Mouse (Mus musculus): ENCODE measurements at regions not wholly inside any gene's neighbourhood (a gene's known extent, or its start where the extent isn't known, plus 50 kb on each side); places are given as distances from the start of the nearest gene placed in this dataset.

GRCm38 (mm10) chr5:7428291-7428690 is 83.7 kb upstream of the Zfp804b start:
- Histone ChIP-seq H3K27me3 (ENCODE audit: control insufficient read depth, insufficient read depth, low read length, poor library complexity, severe bottlenecking) (no peaks in the 10 kb centered on the region), H3K9me3 (replicated peaks; ENCODE audit: control insufficient read depth, insufficient read depth, low read length, poor library complexity, severe bottlenecking) (peaks cover 2% of the 10 kb centered on the region; the same call in 1 of the 2 replicates), H3K9ac (ENCODE audit: low read depth, poor library complexity, severe bottlenecking) (no peak overlapping the region), H3K4me1 (ENCODE audit: control insufficient read depth, insufficient read depth, low read length) (no peaks in the 10 kb centered on the region), H3K36me3 (ENCODE audit: control insufficient read depth, insufficient read depth, low read length, poor library complexity, severe bottlenecking) (no peaks in the 10 kb centered on the region), H3K27ac (ENCODE audit: insufficient read depth, low read length) (no peak overlapping the region), H3K4me3 (ENCODE audit: low read depth, low read length) (no peak overlapping the region)
- TF ChIP-seq EP300 (IDR thresholded peaks at IDR 0.05; ENCODE audit: insufficient read depth, low read depth, low read length) (peak; percentile 64; the same call in 1 of the 2 replicates), POLR2A (IDR thresholded peaks at IDR 0.05; ENCODE audit: insufficient read depth, low read length) (no peak)

- no peak for TF ChIP-seq CTCF (IDR thresholded peaks at IDR 0.05; ENCODE audit: low read depth, low read length)
- no peak for TF ChIP-seq POLR2A (IDR thresholded peaks at IDR 0.05; ENCODE audit: insufficient read depth, low read length)
- TF ChIP-seq EP300 (IDR thresholded peaks at IDR 0.05; ENCODE audit: insufficient read depth, low read depth, low read length) = no peak
- no peaks in the 10 kb centered on the region for H3K4me1 ChIP-seq (ENCODE audit: control insufficient read depth, insufficient read depth, low read length)
- H3K27ac ChIP-seq (ENCODE audit: insufficient read depth, low read length) = no peak overlapping the region
- no peak overlapping the region for H3K9ac ChIP-seq (ENCODE audit: low read depth, poor library complexity, severe bottlenecking)
- no peak overlapping the region for H3K4me3 ChIP-seq (ENCODE audit: low read depth, low read length)
- no peaks in the 10 kb centered on the region for H3K9me3 ChIP-seq (replicated peaks; ENCODE audit: control insufficient read depth, insufficient read depth, low read length, poor library complexity, severe bottlenecking)
- no peaks in the 10 kb centered on the region for H3K27me3 ChIP-seq (ENCODE audit: control insufficient read depth, insufficient read depth, low read length, poor library complexity, severe bottlenecking)
- H3K36me3 ChIP-seq (ENCODE audit: control insufficient read depth, insufficient read depth, low read length, poor library complexity, severe bottlenecking) = no peaks in the 10 kb centered on the region
Measured at GRCm38 (mm10) chr5:7436461-7436860, 91.9 kb upstream of the Zfp804b start.

- Histone ChIP-seq H3K27me3 (ENCODE audit: control insufficient read depth, insufficient read depth, low read length, poor library complexity, severe bottlenecking) (no peaks in the 10 kb centered on the region), H3K9ac (ENCODE audit: low read depth, poor library complexity, severe bottlenecking) (no peak overlapping the region), H3K9me3 (replicated peaks; ENCODE audit: control insufficient read depth, insufficient read depth, low read length, poor library complexity, severe bottlenecking) (no peaks in the 10 kb centered on the region), H3K4me3 (ENCODE audit: low read depth, low read length) (no peak overlapping the region), H3K36me3 (ENCODE audit: control insufficient read depth, insufficient read depth, low read length, poor library complexity, severe bottlenecking) (no peaks in the 10 kb centered on the region), H3K27ac (ENCODE audit: insufficient read depth, low read length) (no peak overlapping the region), H3K4me1 (ENCODE audit: control insufficient read depth, insufficient read depth, low read length) (no peaks in the 10 kb centered on the region)
- TF ChIP-seq EP300 (IDR thresholded peaks at IDR 0.05; ENCODE audit: insufficient read depth, low read depth, low read length) (no peak), POLR2A (IDR thresholded peaks at IDR 0.05; ENCODE audit: insufficient read depth, low read length) (no peak), CTCF (IDR thresholded peaks at IDR 0.05; ENCODE audit: low read depth, low read length) (no peak)
Measured at GRCm38 (mm10) chr5:7448001-7448400, 103.4 kb upstream of the Zfp804b start.

- H3K4me3 ChIP-seq (ENCODE audit: low read depth, low read length) = no peak overlapping the region
- H3K9ac ChIP-seq (ENCODE audit: low read depth, poor library complexity, severe bottlenecking) = no peak overlapping the region
- no peaks in the 10 kb centered on the region for H3K27me3 ChIP-seq (ENCODE audit: control insufficient read depth, insufficient read depth, low read length, poor library complexity, severe bottlenecking)
- no peak for TF ChIP-seq POLR2A (IDR thresholded peaks at IDR 0.05; ENCODE audit: insufficient read depth, low read length)
- H3K9me3 ChIP-seq (replicated peaks; ENCODE audit: control insufficient read depth, insufficient read depth, low read length, poor library complexity, severe bottlenecking) = no peaks in the 10 kb centered on the region
- H3K36me3 ChIP-seq (ENCODE audit: control insufficient read depth, insufficient read depth, low read length, poor library complexity, severe bottlenecking) = no peaks in the 10 kb centered on the region
- H3K27ac ChIP-seq (ENCODE audit: insufficient read depth, low read length) = no peak overlapping the region
- no peaks in the 10 kb centered on the region for H3K4me1 ChIP-seq (ENCODE audit: control insufficient read depth, insufficient read depth, low read length)
Measured at GRCm38 (mm10) chr5:7454896-7455295, 110.3 kb upstream of the Zfp804b start.

- Histone ChIP-seq H3K27me3 (ENCODE audit: control insufficient read depth, insufficient read depth, low read length, poor library complexity, severe bottlenecking) (no peaks in the 10 kb centered on the region), H3K4me1 (ENCODE audit: control insufficient read depth, insufficient read depth, low read length) (no peaks in the 10 kb centered on the region), H3K4me3 (ENCODE audit: low read depth, low read length) (no peak overlapping the region), H3K36me3 (ENCODE audit: control insufficient read depth, insufficient read depth, low read length, poor library complexity, severe bottlenecking) (no peaks in the 10 kb centered on the region), H3K9me3 (replicated peaks; ENCODE audit: control insufficient read depth, insufficient read depth, low read length, poor library complexity, severe bottlenecking) (no peaks in the 10 kb centered on the region), H3K27ac (ENCODE audit: insufficient read depth, low read length) (no peak overlapping the region), H3K9ac (ENCODE audit: low read depth, poor library complexity, severe bottlenecking) (no peak overlapping the region)
- no peak for TF ChIP-seq CTCF (IDR thresholded peaks at IDR 0.05; ENCODE audit: low read depth, low read length)
- no peak for TF ChIP-seq EP300 (IDR thresholded peaks at IDR 0.05; ENCODE audit: insufficient read depth, low read depth, low read length)
- no peak for TF ChIP-seq POLR2A (IDR thresholded peaks at IDR 0.05; ENCODE audit: insufficient read depth, low read length)
Measured at GRCm38 (mm10) chr5:7457102-7457501, 112.5 kb upstream of the Zfp804b start.

GRCm38 (mm10) chr5:7489150-7489549 is 144.6 kb upstream of the Zfp804b start:
- Histone ChIP-seq H3K27me3 (ENCODE audit: control insufficient read depth, insufficient read depth, low read length, poor library complexity, severe bottlenecking) (no peaks in the 10 kb centered on the region), H3K36me3 (ENCODE audit: control insufficient read depth, insufficient read depth, low read length, poor library complexity, severe bottlenecking) (no peaks in the 10 kb centered on the region), H3K9me3 (replicated peaks; ENCODE audit: control insufficient read depth, insufficient read depth, low read length, poor library complexity, severe bottlenecking) (no peaks in the 10 kb centered on the region), H3K4me1 (ENCODE audit: control insufficient read depth, insufficient read depth, low read length) (no peaks in the 10 kb centered on the region), H3K27ac (ENCODE audit: insufficient read depth, low read length) (no peak overlapping the region), H3K4me3 (ENCODE audit: low read depth, low read length) (no peak overlapping the region), H3K9ac (ENCODE audit: low read depth, poor library complexity, severe bottlenecking) (no peak overlapping the region)
- TF ChIP-seq CTCF (IDR thresholded peaks at IDR 0.05; ENCODE audit: low read depth, low read length) (no peak), POLR2A (IDR thresholded peaks at IDR 0.05; ENCODE audit: insufficient read depth, low read length) (no peak), EP300 (IDR thresholded peaks at IDR 0.05; ENCODE audit: insufficient read depth, low read depth, low read length) (no peak)
